Mouse (Mus musculus): ENCODE results near the gene Depdc7.

DNA sequence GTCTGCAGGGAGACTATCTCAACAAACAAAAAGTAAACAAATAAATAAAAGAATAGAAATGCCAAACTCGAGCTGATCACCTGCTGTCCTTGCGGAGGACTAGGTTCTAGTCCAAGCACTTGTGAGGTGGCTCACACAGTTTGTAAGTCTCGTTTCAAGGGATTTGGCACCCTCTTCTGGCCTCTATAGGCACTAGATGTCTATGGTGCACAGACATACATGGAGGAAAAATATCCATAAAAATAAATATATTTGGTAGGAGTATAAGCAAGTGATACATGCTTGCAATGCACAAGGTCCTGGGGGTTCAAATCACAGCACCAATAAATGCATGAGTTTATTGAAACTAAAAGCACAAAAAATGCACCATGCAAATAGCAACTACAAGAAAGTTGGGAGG, 7.9 kb upstream of the Depdc7 start:
- no peak for TF ChIP-seq GATA1 (IDR thresholded peaks at IDR 0.05; ENCODE audit: low read length)
- no peak for TF ChIP-seq TAL1 (IDR thresholded peaks at IDR 0.05; ENCODE audit: low read length)
